Mouse (Mus musculus): ENCODE measurements around the gene Zbtb48. TPM values are rescaled to one million over a fixed set of nuclear protein-coding genes. Genes with fewer than 3 reads are reported as not detected.

Zbtb48 gene
- polyA plus RNA-seq (2015; fragmentation: Nextera tagmentation; extraction: Ambion mirVana) = 17.0 and 18.0 TPM in 2 replicates

DNA sequence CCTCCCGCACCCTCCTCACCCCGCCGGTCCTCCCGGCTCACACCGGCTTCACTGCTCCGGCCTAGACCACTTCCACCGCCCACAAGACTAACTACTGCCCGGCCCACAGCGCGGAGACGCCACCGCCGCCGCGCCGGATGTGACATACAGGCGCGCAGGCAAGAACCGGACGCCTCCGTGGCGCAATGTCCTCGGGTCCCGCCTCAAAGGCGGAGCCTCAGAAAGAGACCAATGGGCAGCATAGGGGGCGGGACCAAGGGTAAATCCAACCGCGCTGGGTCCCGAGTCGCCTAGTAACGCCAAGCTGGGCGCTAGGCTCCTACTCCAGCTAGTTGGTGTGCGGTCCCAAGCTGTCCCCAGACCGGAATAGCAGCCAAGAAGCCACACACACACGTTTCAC lies at the start of gene Zbtb48:
Gene Zbtb48 (minus strand): TSS at position 148 of the 400 bp plus-strand sequence.
- no peaks in the 10 kb centered on the region for H3K9me3 ChIP-seq (replicated peaks; ENCODE audit: control insufficient read depth, low read length)
- H3K4me2 ChIP-seq (ENCODE audit: low read depth, low read length) = peak within 1 kb of the TSS; percentile 85
- WGBS = under 1% methylated on average over 35 of the region's 35 CpGs
- H3K27ac ChIP-seq (ENCODE audit: low read length) = peak within 1 kb of the TSS; percentile 51; the same call in 1 of the 2 replicates
- H3K27me3 ChIP-seq (ENCODE audit: control insufficient read depth, insufficient read depth, low read length) = no peaks in the 10 kb centered on the region
- H3K4me1 ChIP-seq (ENCODE audit: control insufficient read depth, insufficient read depth, low read length) = peaks cover 22% of the 10 kb centered on the region
- H3K36me3 ChIP-seq (ENCODE audit: control insufficient read depth, insufficient read depth, low read length) = no peaks in the 10 kb centered on the region
- ATAC-seq (ENCODE audit: insufficient read depth, low FRiP score) = peak; percentile 97
- peak within 1 kb of the TSS; percentile 80 for H3K9ac ChIP-seq (ENCODE audit: low read length)
- H3K4me3 ChIP-seq (replicated peaks; ENCODE audit: low read length) = peak within 1 kb of the TSS; percentile 76

DNA sequence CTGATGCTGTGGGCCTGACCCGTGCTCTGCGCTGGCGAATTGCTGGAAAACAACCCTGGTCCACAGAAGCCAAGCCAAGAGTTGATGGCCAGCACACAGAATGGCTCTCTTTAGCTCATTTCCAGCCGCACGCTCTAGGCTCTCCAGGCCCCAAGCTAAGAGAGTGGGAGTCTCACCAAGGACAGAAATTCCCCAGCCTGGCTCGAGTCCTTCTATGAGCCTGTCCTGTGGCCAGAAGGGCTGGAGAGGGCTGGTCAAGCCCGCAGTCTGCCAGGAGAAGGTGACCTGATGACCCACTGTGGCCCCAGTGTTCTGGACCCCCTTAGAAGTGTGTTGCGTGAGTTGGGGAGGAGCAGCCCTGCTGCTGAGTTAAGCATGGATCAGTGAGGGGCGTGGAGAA lies 49.7 kb upstream of the Zbtb48 start:
- Histone ChIP-seq H3K27ac (ENCODE audit: low read length) (no peak overlapping the region), H3K27me3 (ENCODE audit: control insufficient read depth, insufficient read depth, low read length) (no peaks in the 10 kb centered on the region), H3K36me3 (ENCODE audit: control insufficient read depth, insufficient read depth, low read length) (no peaks in the 10 kb centered on the region), H3K9ac (ENCODE audit: low read length) (no peak overlapping the region), H3K4me1 (ENCODE audit: control insufficient read depth, insufficient read depth, low read length) (peaks cover 5% of the 10 kb centered on the region), H3K9me3 (replicated peaks; ENCODE audit: control insufficient read depth, low read length) (no peaks in the 10 kb centered on the region), H3K4me3 (replicated peaks; ENCODE audit: low read length) (no peak overlapping the region), H3K4me2 (ENCODE audit: low read depth, low read length) (no peak overlapping the region)
- 88% methylated on average over 9 of the region's 9 CpGs for WGBS
- no peak for ATAC-seq (ENCODE audit: insufficient read depth, low FRiP score)

DNA sequence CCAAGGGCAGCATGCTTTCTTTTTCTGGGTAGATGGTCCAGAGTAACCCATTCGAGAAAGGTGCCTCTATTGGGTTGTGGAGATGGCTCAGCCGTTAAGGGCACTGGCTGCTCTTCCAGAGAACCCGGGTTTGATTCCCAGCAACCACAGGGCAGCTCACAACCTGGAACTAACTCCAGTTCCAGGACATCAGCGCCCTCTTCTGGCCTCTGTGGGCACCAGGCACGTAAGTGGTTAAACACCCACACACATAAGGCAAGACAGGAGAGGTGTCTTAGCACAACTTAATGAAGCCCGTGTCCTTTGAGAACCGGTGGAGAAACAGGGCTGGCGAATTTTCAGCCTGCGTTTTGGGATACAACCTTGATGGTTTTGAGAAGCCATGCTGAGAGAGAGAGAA lies 47.1 kb upstream of the Zbtb48 start:
- Histone ChIP-seq H3K4me1 (ENCODE audit: control insufficient read depth, insufficient read depth, low read length) (peaks cover 9% of the 10 kb centered on the region), H3K4me2 (ENCODE audit: low read depth, low read length) (no peak overlapping the region), H3K27me3 (ENCODE audit: control insufficient read depth, insufficient read depth, low read length) (no peaks in the 10 kb centered on the region), H3K9ac (ENCODE audit: low read length) (no peak overlapping the region), H3K4me3 (replicated peaks; ENCODE audit: low read length) (no peak overlapping the region), H3K27ac (ENCODE audit: low read length) (no peak overlapping the region), H3K9me3 (replicated peaks; ENCODE audit: control insufficient read depth, low read length) (no peaks in the 10 kb centered on the region), H3K36me3 (ENCODE audit: control insufficient read depth, insufficient read depth, low read length) (no peaks in the 10 kb centered on the region)
- no peak for ATAC-seq (ENCODE audit: insufficient read depth, low FRiP score)
- WGBS = 84% methylated on average over 9 of the region's 9 CpGs

- no peak overlapping the region; the same call in 1 of the 2 replicates for H3K9ac ChIP-seq (ENCODE audit: low read length)
- WGBS = 64% methylated on average over 6 of the region's 6 CpGs
- ATAC-seq (ENCODE audit: insufficient read depth, low FRiP score) = no peak
Measured at GRCm38 (mm10) chr4:152073715-152074114, 46.2 kb upstream of the Zbtb48 start.

GRCm38 (mm10) chr4:152072655-152073054 lies 45.2 kb upstream of the Zbtb48 start:
- Histone ChIP-seq H3K27ac (ENCODE audit: low read length) (no peak overlapping the region), H3K9ac (ENCODE audit: low read length) (no peak overlapping the region; the same call in 1 of the 2 replicates), H3K27me3 (ENCODE audit: control insufficient read depth, insufficient read depth, low read length) (no peaks in the 10 kb centered on the region), H3K4me2 (ENCODE audit: low read depth, low read length) (no peak overlapping the region), H3K9me3 (replicated peaks; ENCODE audit: control insufficient read depth, low read length) (no peaks in the 10 kb centered on the region), H3K4me1 (ENCODE audit: control insufficient read depth, insufficient read depth, low read length) (peaks cover 9% of the 10 kb centered on the region), H3K4me3 (replicated peaks; ENCODE audit: low read length) (no peak overlapping the region), H3K36me3 (ENCODE audit: control insufficient read depth, insufficient read depth, low read length) (no peaks in the 10 kb centered on the region)
- no peak for ATAC-seq (ENCODE audit: insufficient read depth, low FRiP score)
- whole genome bisulfite sequencing = 68% methylated on average over 10 of the region's 10 CpGs

More at GRCm38 (mm10) chr4:152073715-152074114, 46.2 kb upstream of the Zbtb48 start:
- Histone ChIP-seq H3K4me3 (replicated peaks; ENCODE audit: low read length) (no peak overlapping the region), H3K27ac (ENCODE audit: low read length) (no peak overlapping the region), H3K4me1 (ENCODE audit: control insufficient read depth, insufficient read depth, low read length) (peaks cover 9% of the 10 kb centered on the region), H3K36me3 (ENCODE audit: control insufficient read depth, insufficient read depth, low read length) (no peaks in the 10 kb centered on the region), H3K4me2 (ENCODE audit: low read depth, low read length) (no peak overlapping the region), H3K27me3 (ENCODE audit: control insufficient read depth, insufficient read depth, low read length) (no peaks in the 10 kb centered on the region), H3K9me3 (replicated peaks; ENCODE audit: control insufficient read depth, low read length) (no peaks in the 10 kb centered on the region)

GRCm38 (mm10) chr4:152072121-152072601 lies 44.7 kb upstream of the Zbtb48 start, which contains the start of gene Plekhg5:
Gene Plekhg5, plus strand, starts transcription at chr4:152072498.
- Histone ChIP-seq H3K4me3 (replicated peaks; ENCODE audit: low read length) (no peak within 1 kb of the TSS), H3K36me3 (ENCODE audit: control insufficient read depth, insufficient read depth, low read length) (no peaks in the 10 kb centered on the region), H3K4me1 (ENCODE audit: control insufficient read depth, insufficient read depth, low read length) (peaks cover 9% of the 10 kb centered on the region), H3K9me3 (replicated peaks; ENCODE audit: control insufficient read depth, low read length) (no peaks in the 10 kb centered on the region), H3K27me3 (ENCODE audit: control insufficient read depth, insufficient read depth, low read length) (no peaks in the 10 kb centered on the region), H3K27ac (ENCODE audit: low read length) (no peak within 1 kb of the TSS), H3K4me2 (ENCODE audit: low read depth, low read length) (no peak within 1 kb of the TSS), H3K9ac (ENCODE audit: low read length) (no peak within 1 kb of the TSS; the same call in none of the 2 replicates)
- peak; percentile 16; the same call in 1 of the 2 replicates for ATAC-seq (ENCODE audit: insufficient read depth, low FRiP score)
- 62% methylated on average over 10 of the region's 10 CpGs for WGBS

GRCm38 (mm10) chr4:152070494-152071396 lies 43.3 kb upstream of the Zbtb48 start:
- peaks cover 9% of the 10 kb centered on the region for H3K4me1 ChIP-seq (ENCODE audit: control insufficient read depth, insufficient read depth, low read length)
- H3K36me3 ChIP-seq (ENCODE audit: control insufficient read depth, insufficient read depth, low read length) = 0 out of 2 replicates have a peak, but pooled peaks cover 1% of the 10 kb centered on the region
- no peak for ATAC-seq (ENCODE audit: insufficient read depth, low FRiP score)
- whole genome bisulfite sequencing = 68% methylated on average over 11 of the region's 11 CpGs
- no peaks in the 10 kb centered on the region for H3K27me3 ChIP-seq (ENCODE audit: control insufficient read depth, insufficient read depth, low read length)
- H3K9me3 ChIP-seq (replicated peaks; ENCODE audit: control insufficient read depth, low read length) = no peaks in the 10 kb centered on the region
- H3K4me3 ChIP-seq (replicated peaks; ENCODE audit: low read length) = no peak overlapping the region
- no peak overlapping the region for H3K27ac ChIP-seq (ENCODE audit: low read length)
- H3K4me2 ChIP-seq (ENCODE audit: low read depth, low read length) = no peak overlapping the region
- H3K9ac ChIP-seq (ENCODE audit: low read length) = no peak overlapping the region

- Histone ChIP-seq H3K4me2 (ENCODE audit: low read depth, low read length) (no peak overlapping the region), H3K9ac (ENCODE audit: low read length) (no peak overlapping the region), H3K4me1 (ENCODE audit: control insufficient read depth, insufficient read depth, low read length) (peaks cover 9% of the 10 kb centered on the region), H3K4me3 (replicated peaks; ENCODE audit: low read length) (no peak overlapping the region), H3K9me3 (replicated peaks; ENCODE audit: control insufficient read depth, low read length) (no peaks in the 10 kb centered on the region), H3K36me3 (ENCODE audit: control insufficient read depth, insufficient read depth, low read length) (0 out of 2 replicates have a peak, but pooled peaks cover 5% of the 10 kb centered on the region), H3K27ac (ENCODE audit: low read length) (no peak overlapping the region), H3K27me3 (ENCODE audit: control insufficient read depth, insufficient read depth, low read length) (no peaks in the 10 kb centered on the region)
- WGBS = 81% methylated on average over 3 of the region's 3 CpGs
- ATAC-seq (ENCODE audit: insufficient read depth, low FRiP score) = no peak
Measured at GRCm38 (mm10) chr4:152069245-152069644, 41.8 kb upstream of the Zbtb48 start.

DNA sequence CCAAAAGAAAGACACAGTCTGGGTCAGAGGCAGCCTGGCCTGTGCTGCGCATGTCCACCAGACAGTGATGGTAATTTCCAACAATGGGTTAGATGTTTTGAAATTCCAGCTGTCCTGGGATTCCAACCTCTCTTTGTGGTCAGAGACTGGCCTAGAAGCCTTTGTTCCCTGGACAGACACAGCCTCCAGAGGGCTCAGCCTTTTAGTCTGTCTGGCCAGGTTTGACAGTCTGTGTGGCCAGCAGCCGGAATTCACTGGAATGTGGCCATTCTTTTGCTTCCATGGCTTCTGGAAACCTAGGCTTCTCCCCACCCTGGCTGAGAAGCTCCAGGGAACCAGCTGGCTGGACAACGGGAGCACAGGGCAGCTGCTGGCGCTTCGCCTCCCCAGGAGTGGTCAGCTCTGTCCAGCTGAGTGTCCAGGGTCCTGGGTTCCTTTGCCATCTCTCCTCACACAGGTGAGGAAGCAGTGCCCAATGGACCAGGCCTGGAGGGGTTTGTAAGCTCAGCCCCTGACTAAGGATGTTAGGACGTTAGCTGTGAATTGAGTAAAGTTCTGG lies 40.8 kb upstream of the Zbtb48 start:
- 71% methylated on average over 6 of the region's 6 CpGs for WGBS
- no peak for ATAC-seq (ENCODE audit: insufficient read depth, low FRiP score)
- H3K9me3 ChIP-seq (replicated peaks; ENCODE audit: control insufficient read depth, low read length) = no peaks in the 10 kb centered on the region

More for the DNA sequence above, 40.8 kb upstream of the Zbtb48 start:
- H3K36me3 ChIP-seq (ENCODE audit: control insufficient read depth, insufficient read depth, low read length) = 0 out of 2 replicates have a peak, but pooled peaks cover 6% of the 10 kb centered on the region
- no peak overlapping the region for H3K9ac ChIP-seq (ENCODE audit: low read length)
- H3K4me2 ChIP-seq (ENCODE audit: low read depth, low read length) = no peak overlapping the region
- no peaks in the 10 kb centered on the region for H3K27me3 ChIP-seq (ENCODE audit: control insufficient read depth, insufficient read depth, low read length)
- H3K4me3 ChIP-seq (replicated peaks; ENCODE audit: low read length) = no peak overlapping the region
- peaks cover 9% of the 10 kb centered on the region for H3K4me1 ChIP-seq (ENCODE audit: control insufficient read depth, insufficient read depth, low read length)
- no peak overlapping the region for H3K27ac ChIP-seq (ENCODE audit: low read length)

Data from stomach, embryonic 16.5 days (tissue).